In the genomic region with DNA sequence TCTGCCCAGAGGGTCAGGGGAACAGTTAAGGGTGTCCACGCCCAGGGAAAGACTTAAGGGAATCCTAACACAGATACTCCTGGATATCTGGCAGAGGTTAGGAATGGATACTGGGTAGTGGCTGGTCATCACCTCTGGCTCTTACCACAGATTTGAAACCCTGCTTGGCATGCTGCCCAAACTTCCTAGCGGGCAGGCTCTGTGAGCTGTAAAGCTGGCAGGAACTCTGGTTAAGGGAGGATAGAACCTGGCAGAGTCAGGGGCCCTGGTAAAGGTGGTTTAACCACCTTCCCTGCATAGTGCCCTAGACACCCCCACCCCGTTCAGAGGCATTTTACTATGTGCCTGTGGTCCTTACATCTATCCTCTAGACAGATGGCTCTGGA, we compare ENCODE assay signal across 10 mouse cellular contexts. TPM values are rescaled to one million over a fixed set of nuclear protein-coding genes. Genes with fewer than 3 reads are reported as not detected.
DNase-seq lines count a peak whose midpoint lies in the region; ATAC-seq and TF ChIP-seq lines count a peak whose summit lies in the region.
"Had no signal": no experiment of that assay in that cellular context is flagged by ENCODE, and none has a peak within 500 bp of the region (broad histone marks: within the 10 kb centered on the region; RNA-seq: fewer than 3 reads in every experiment).

No protein-coding gene starts in this region.

- no peaks in the 10 kb centered on the region for H3K27me3 ChIP-seq in forebrain, embryonic 14.5 days (replicated peaks; ENCODE audit: control insufficient read depth, insufficient read depth, low read length)
- no peaks in the 10 kb centered on the region for H3K27me3 ChIP-seq in forebrain, postnatal 0 days (ENCODE audit: insufficient read depth, low read length)
- H3K27me3 ChIP-seq in lung, embryonic 14.5 days (ENCODE audit: insufficient read depth, low read length) = no peaks in the 10 kb centered on the region
- no peaks in the 10 kb centered on the region for H3K27me3 ChIP-seq in hindbrain, embryonic 12.5 days
- H3K27me3 ChIP-seq: CH12.LX had no signal

- H3K9ac ChIP-seq in forebrain, embryonic 14.5 days (ENCODE audit: low read length) = no peak overlapping the region
- no peak overlapping the region for H3K9ac ChIP-seq in forebrain, postnatal 0 days
- no peak overlapping the region for H3K9ac ChIP-seq in lung, embryonic 14.5 days
- no peak overlapping the region for H3K9ac ChIP-seq in hindbrain, embryonic 12.5 days
- H3K9ac ChIP-seq: hindbrain, embryonic 14.5 days had no signal

- H3K36me3 ChIP-seq in forebrain, embryonic 14.5 days (ENCODE audit: control insufficient read depth, insufficient read depth, low read length) = peaks cover 18% of the 10 kb centered on the region
- peaks cover 7% of the 10 kb centered on the region for H3K36me3 ChIP-seq in forebrain, postnatal 0 days (ENCODE audit: insufficient read depth)
- H3K36me3 ChIP-seq in lung, embryonic 14.5 days (ENCODE audit: insufficient read depth) = peaks cover 20% of the 10 kb centered on the region; the same call in 1 of the 2 replicates
- peaks cover 23% of the 10 kb centered on the region for H3K36me3 ChIP-seq in hindbrain, embryonic 12.5 days

- peak; percentile 4 for DNase-seq in forebrain, embryonic 14.5 days (ENCODE audit: low spot score)
- DNase-seq in forebrain, postnatal 0 days = no peak
- DNase-seq in lung, embryonic 14.5 days = peak; percentile 36
- no peak for DNase-seq in lung, postnatal 25 days (ENCODE audit: low spot score)
- DNase-seq in brain, embryonic 14.5 days (ENCODE audit: low read depth) = peak; percentile 13
- peak; percentile 35 for DNase-seq in kidney, postnatal 14 days
- no peak for DNase-seq in B cell, adult 2 months

- TF ChIP-seq CTCF in forebrain, postnatal 0 days (IDR thresholded peaks at IDR 0.05; ENCODE audit: low read depth) = no peak
- no peak for TF ChIP-seq CTCF in lung, embryonic 14.5 days (IDR thresholded peaks at IDR 0.05; ENCODE audit: low read depth)
- no peak for TF ChIP-seq CTCF in brain, embryonic 14.5 days (IDR thresholded peaks at IDR 0.05; ENCODE audit: borderline replicate concordance, extremely low read depth, insufficient read depth, insufficient read length)

- 70% methylated on average over 3 of the region's 3 CpGs for WGBS in forebrain, embryonic 14.5 days
- 62% methylated on average over 3 of the region's 3 CpGs for WGBS in forebrain, postnatal 0 days
- WGBS in lung, embryonic 14.5 days = 65% methylated on average over 3 of the region's 3 CpGs
- 88% methylated on average over 3 of the region's 3 CpGs for WGBS in hindbrain, embryonic 12.5 days

- no peaks in the 10 kb centered on the region for H3K9me3 ChIP-seq in forebrain, embryonic 14.5 days (replicated peaks; ENCODE audit: control insufficient read depth, low read length)
- no peaks in the 10 kb centered on the region for H3K9me3 ChIP-seq in forebrain, postnatal 0 days (ENCODE audit: low read length)
- H3K9me3 ChIP-seq in lung, embryonic 14.5 days (ENCODE audit: low read depth, low read length) = no peaks in the 10 kb centered on the region
- H3K9me3 ChIP-seq in hindbrain, embryonic 12.5 days (replicated peaks) = no peaks in the 10 kb centered on the region

- no peak for TF ChIP-seq POLR2A in brain, embryonic 14.5 days (IDR thresholded peaks at IDR 0.05; ENCODE audit: borderline replicate concordance, extremely low read depth, insufficient read depth, insufficient read length, poor library complexity, severe bottlenecking)

- H3K4me3 ChIP-seq in forebrain, embryonic 14.5 days (ENCODE audit: low read depth, low read length) = no peak overlapping the region
- H3K4me3 ChIP-seq in forebrain, postnatal 0 days (ENCODE audit: low read depth, low read length) = no peak overlapping the region
- no peak overlapping the region for H3K4me3 ChIP-seq in lung, embryonic 14.5 days (ENCODE audit: low read depth, low read length)
- H3K4me3 ChIP-seq in hindbrain, embryonic 12.5 days = no peak overlapping the region

- H3K4me1 ChIP-seq in forebrain, embryonic 14.5 days (ENCODE audit: control insufficient read depth, insufficient read depth, low read length) = no peaks in the 10 kb centered on the region
- H3K4me1 ChIP-seq in forebrain, postnatal 0 days (ENCODE audit: insufficient read depth) = no peaks in the 10 kb centered on the region
- H3K4me1 ChIP-seq in lung, embryonic 14.5 days (ENCODE audit: insufficient read depth) = peaks cover 7% of the 10 kb centered on the region; the same call in 1 of the 2 replicates
- H3K4me1 ChIP-seq in hindbrain, embryonic 12.5 days = peaks cover 12% of the 10 kb centered on the region; the same call in 1 of the 2 replicates

- ATAC-seq in forebrain, embryonic 14.5 days = no peak
- no peak for ATAC-seq in forebrain, postnatal 0 days
- no peak for ATAC-seq in lung, embryonic 14.5 days (ENCODE audit: insufficient read depth)
- no peak for ATAC-seq in hindbrain, embryonic 12.5 days (ENCODE audit: low FRiP score)

- no peak overlapping the region for H3K27ac ChIP-seq in forebrain, embryonic 14.5 days (ENCODE audit: low read depth, low read length)
- H3K27ac ChIP-seq in forebrain, postnatal 0 days (ENCODE audit: low read depth, low read length) = no peak overlapping the region
- H3K27ac ChIP-seq in lung, embryonic 14.5 days (ENCODE audit: low read depth) = no peak overlapping the region
- no peak overlapping the region for H3K27ac ChIP-seq in hindbrain, embryonic 12.5 days
- H3K27ac ChIP-seq: hindbrain, embryonic 14.5 days had no signal

- no peak overlapping the region for H3K4me2 ChIP-seq in forebrain, embryonic 14.5 days (ENCODE audit: low read length)
- H3K4me2 ChIP-seq in forebrain, postnatal 0 days (ENCODE audit: low read depth) = no peak overlapping the region
- H3K4me2 ChIP-seq in lung, embryonic 14.5 days = no peak overlapping the region
- no peak overlapping the region for H3K4me2 ChIP-seq in hindbrain, embryonic 12.5 days (replicated peaks)
- H3K4me2 ChIP-seq: hindbrain, embryonic 14.5 days had no signal

RNA-seq across cellular contexts. Expression of a gene that starts 46.8 kb away (rescaled TPM):
- 0.37 and 0.60 TPM in 2 replicates for polyA plus RNA-seq in forebrain, embryonic 14.5 days (2014; fragmentation: Nextera tagmentation; extraction: Ambion mirVana)
- total RNA-seq in forebrain, postnatal 0 days (2014; rRNA removed) = 0.62 and 1.8 TPM in 2 replicates
- 0.82 and 1.7 TPM in 2 replicates for polyA plus RNA-seq in forebrain, postnatal 0 days (2015; fragmentation: Nextera tagmentation; extraction: Ambion mirVana)
- 0.33 and 0.95 TPM in 2 replicates for polyA plus RNA-seq in lung, embryonic 14.5 days (2014; fragmentation: Nextera tagmentation; extraction: Ambion mirVana)
- 1.2 and 1.3 TPM in 2 replicates for polyA plus RNA-seq in brain, embryonic 14.5 days (2012; rRNA removed)
- 1.3 and 2.0 TPM in 2 replicates for polyA plus RNA-seq in hindbrain, embryonic 12.5 days (2016; fragmentation: Nextera tagmentation; extraction: Ambion mirVana)

Comparison
In these comparisons a context has a peak if more than half of its experiments do, and no peak if none do; other contexts are left out.
1. DNase-seq: peak in forebrain, embryonic 14.5 days (single experiment), lung, embryonic 14.5 days (single experiment), brain, embryonic 14.5 days (single experiment) and kidney, postnatal 14 days (single experiment); none in forebrain, postnatal 0 days (single experiment), lung, postnatal 25 days (single experiment) and B cell, adult 2 months (0 of 2).